16 mouse cellular contexts compared by ENCODE assay signal in the genomic region with DNA sequence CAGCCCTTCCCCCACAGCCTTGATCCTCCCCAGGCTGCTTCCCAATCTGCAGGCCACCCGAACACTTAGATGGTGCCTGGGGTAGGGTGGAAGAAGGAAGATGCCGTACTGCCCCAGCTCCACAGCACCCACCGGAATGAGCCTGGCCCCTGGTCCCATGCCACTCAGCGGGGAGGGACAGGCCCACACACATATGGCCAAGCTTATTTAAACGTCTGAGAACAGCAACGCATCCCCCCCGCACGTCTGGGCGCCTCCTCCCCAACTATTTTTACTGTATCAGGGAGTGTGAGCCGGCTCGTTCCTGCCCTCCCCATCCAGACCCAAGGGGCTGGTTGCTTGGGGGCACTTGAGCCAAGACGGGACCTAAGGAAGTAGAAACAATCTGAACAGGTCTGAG. TPM values are rescaled to one million over a fixed set of nuclear protein-coding genes. Genes with fewer than 3 reads are reported as not detected.
DNase-seq lines count a peak whose midpoint lies in the region; ATAC-seq and TF ChIP-seq lines count a peak whose summit lies in the region.
"Had no signal": no experiment of that assay in that cellular context is flagged by ENCODE, and none has a peak within 500 bp of the region (broad histone marks: within the 10 kb centered on the region; RNA-seq: fewer than 3 reads in every experiment).

No protein-coding gene starts in this region.

- TF ChIP-seq POLR2A in cerebellum, adult 2 months (IDR thresholded peaks at IDR 0.05; ENCODE audit: borderline replicate concordance, insufficient read depth, low read length), result no peak

- H3K36me3 ChIP-seq in liver, embryonic 12.5 days, result no peaks in the 10 kb centered on the region
- H3K36me3 ChIP-seq: embryonic facial prominence, embryonic 13.5 days; forebrain, embryonic 10.5 days; hindbrain, embryonic 15.5 days; limb, embryonic 15.5 days; neural tube, embryonic 15.5 days had no signal

- no peak overlapping the region for H3K4me2 ChIP-seq in liver, embryonic 12.5 days
- H3K4me2 ChIP-seq: embryonic facial prominence, embryonic 13.5 days; hindbrain, embryonic 15.5 days; limb, embryonic 15.5 days; lung, embryonic 14.5 days; neural tube, embryonic 15.5 days had no signal

- H3K27me3 ChIP-seq in cerebellum, adult 2 months (ENCODE audit: control insufficient read depth, insufficient read depth, low read length), result no peaks in the 10 kb centered on the region
- H3K27me3 ChIP-seq in liver, embryonic 12.5 days (replicated peaks), result peaks cover 56% of the 10 kb centered on the region
- H3K27me3 ChIP-seq: hindbrain, embryonic 15.5 days; limb, embryonic 15.5 days had no signal

- no peak for DNase-seq in cerebellum, adult 2 months
- DNase-seq in cerebellum, adult 11 months, result no peak
- DNase-seq in left cerebral cortex, adult 2 months (ENCODE audit: extremely low spot score in 1 of 2, low spot score in 2 of 2), result peak; percentile 57 to 73
- no peak for DNase-seq in left cerebral cortex, adult 11 months (ENCODE audit: low spot score)
- DNase-seq in layer of hippocampus, postnatal 36 days, result peak; percentile 51 to 60
- peak; percentile 59 for DNase-seq in telencephalon, adult 2 months (ENCODE audit: low read depth, low spot score)
- no peak for DNase-seq in spleen, postnatal 4 days (ENCODE audit: low spot score in 2 of 2)
- DNase-seq: kidney, adult 18-20 months; lung, embryonic 14.5 days had no signal

- 48% methylated on average over 12 of the region's 12 CpGs for WGBS in cerebellum, adult 2 months
- WGBS in liver, embryonic 12.5 days (ENCODE audit: insufficient replicate concordance), result 66% methylated on average over 12 of the region's 12 CpGs

- peaks cover 78% of the 10 kb centered on the region for H3K4me1 ChIP-seq in cerebellum, adult 2 months (ENCODE audit: control insufficient read depth, insufficient read depth, low read length)
- peaks cover 14% of the 10 kb centered on the region; the same call in 1 of the 2 replicates for H3K4me1 ChIP-seq in liver, embryonic 12.5 days

- no peak for TF ChIP-seq CTCF in cerebellum, adult 2 months (IDR thresholded peaks at IDR 0.05; ENCODE audit: borderline replicate concordance, insufficient read depth, low read depth, low read length)
- no peak for TF ChIP-seq CTCF in left cerebral cortex, adult 2 months (IDR thresholded peaks at IDR 0.05)

- H3K4me3 ChIP-seq in cerebellum, adult 2 months (replicated peaks; ENCODE audit: insufficient read depth, low read depth, low read length), result no peak overlapping the region
- no peak overlapping the region for H3K4me3 ChIP-seq in left cerebral cortex, adult 2 months
- no peak overlapping the region for H3K4me3 ChIP-seq in liver, embryonic 12.5 days
- H3K4me3 ChIP-seq: embryonic facial prominence, embryonic 13.5 days; forebrain, embryonic 10.5 days; hindbrain, embryonic 15.5 days; limb, embryonic 15.5 days; neural tube, embryonic 15.5 days had no signal

- no peak for ATAC-seq in liver, embryonic 12.5 days
- ATAC-seq: Patski had no signal

- intact Hi-C loops in left cerebral cortex, adult 2 months (cut with DNase I), result no loop called here

- H3K27ac ChIP-seq in cerebellum, adult 2 months (ENCODE audit: insufficient read depth, low read length), result peak overlapping the region; percentile 10; the same call in 1 of the 2 replicates
- H3K27ac ChIP-seq in left cerebral cortex, adult 2 months, result peak overlapping the region; percentile 85
- no peak overlapping the region for H3K27ac ChIP-seq in liver, embryonic 12.5 days
- H3K27ac ChIP-seq: embryonic facial prominence, embryonic 13.5 days; forebrain, embryonic 10.5 days; hindbrain, embryonic 15.5 days; limb, embryonic 15.5 days; neural tube, embryonic 15.5 days had no signal

- H3K9me3 ChIP-seq in liver, embryonic 12.5 days (replicated peaks), result no peaks in the 10 kb centered on the region
- H3K9me3 ChIP-seq: embryonic facial prominence, embryonic 13.5 days; forebrain, embryonic 10.5 days; hindbrain, embryonic 15.5 days; limb, embryonic 15.5 days; neural tube, embryonic 15.5 days had no signal

- H3K9ac ChIP-seq in liver, embryonic 12.5 days, result no peak overlapping the region
- H3K9ac ChIP-seq: embryonic facial prominence, embryonic 13.5 days; hindbrain, embryonic 15.5 days; limb, embryonic 15.5 days; lung, embryonic 14.5 days; neural tube, embryonic 15.5 days had no signal

RNA-seq across cellular contexts. Expression of a gene that starts 41.8 kb away (rescaled TPM):
- 149 and 180 TPM in 2 replicates for polyA plus RNA-seq in cerebellum, adult 2 months (2012; rRNA removed)
- 10 to 100 TPM; 83.4 to 90.2 TPM for total RNA-seq in left cerebral cortex, adult 2 months (2021)
- total RNA-seq in layer of hippocampus, postnatal 36 days (2021), result 10 to 100 TPM; 96.6 to 96.9 TPM
- 0.24 TPM in 1 of 2 replicates, not detected in the other for polyA plus RNA-seq in liver, embryonic 12.5 days (2016; fragmentation: Nextera tagmentation; extraction: Ambion mirVana)

RNA-seq across cellular contexts. Expression of a gene that starts 50.9 kb away (rescaled TPM):
- polyA plus RNA-seq in cerebellum, adult 2 months (2012; rRNA removed), result 84.6 and 85.5 TPM in 2 replicates
- total RNA-seq in left cerebral cortex, adult 2 months (2021), result 10 to 100 TPM; 45.1 to 45.5 TPM
- total RNA-seq in layer of hippocampus, postnatal 36 days (2021), result 10 to 100 TPM; 40.6 to 40.8 TPM
- polyA plus RNA-seq in liver, embryonic 12.5 days (2016; fragmentation: Nextera tagmentation; extraction: Ambion mirVana), result 33.4 and 34.0 TPM in 2 replicates

RNA-seq across cellular contexts. Expression of a gene that starts 52.0 kb away (rescaled TPM):
- polyA plus RNA-seq in cerebellum, adult 2 months (2012; rRNA removed), result 32.0 and 38.1 TPM in 2 replicates
- 10 to 100 TPM; 17.4 to 18.3 TPM for total RNA-seq in left cerebral cortex, adult 2 months (2021)
- total RNA-seq in layer of hippocampus, postnatal 36 days (2021), result 10 to 100 TPM; 21.8 to 24.0 TPM
- polyA plus RNA-seq in liver, embryonic 12.5 days (2016; fragmentation: Nextera tagmentation; extraction: Ambion mirVana), result 10.3 TPM in 2 replicates

RNA-seq across cellular contexts. Expression of a gene that starts 54.1 kb away (rescaled TPM):
- polyA plus RNA-seq in cerebellum, adult 2 months (2012; rRNA removed), result 4.6 and 4.8 TPM in 2 replicates
- total RNA-seq in left cerebral cortex, adult 2 months (2021), result 10 to 100 TPM; 22.3 to 25.3 TPM
- total RNA-seq in layer of hippocampus, postnatal 36 days (2021), result 10 to 100 TPM; 17.6 to 28.1 TPM
- polyA plus RNA-seq in liver, embryonic 12.5 days (2016; fragmentation: Nextera tagmentation; extraction: Ambion mirVana), result 0.12 TPM in 1 of 2 replicates, not detected in the other
- polyA plus RNA-seq: Patski had no signal

Comparison
In these comparisons a context has a peak if more than half of its experiments do, and no peak if none do; other contexts are left out.
1. DNase-seq: peak in left cerebral cortex, adult 2 months (2 of 2), layer of hippocampus, postnatal 36 days (2 of 2) and telencephalon, adult 2 months (single experiment); none in cerebellum, adult 2 months (0 of 2), cerebellum, adult 11 months (single experiment), left cerebral cortex, adult 11 months (single experiment) and spleen, postnatal 4 days (0 of 2).